Mouse (Mus musculus) spleen, postnatal 36 days (tissue): Measurements from ENCODE around the gene Ppfibp1.
A peak's percentile ranks its signal among the peaks of the same experiment; 100 is the strongest.

ENCODE experiments used
- DNase-seq, 2 experiments: peaks; one replicate each; pipeline ENCODE4 v3.0.0; 2022; ENCODE audit warnings: low spot score in 2 of 2, mixed read lengths in 1 of 2

Gene Ppfibp1

DNA sequence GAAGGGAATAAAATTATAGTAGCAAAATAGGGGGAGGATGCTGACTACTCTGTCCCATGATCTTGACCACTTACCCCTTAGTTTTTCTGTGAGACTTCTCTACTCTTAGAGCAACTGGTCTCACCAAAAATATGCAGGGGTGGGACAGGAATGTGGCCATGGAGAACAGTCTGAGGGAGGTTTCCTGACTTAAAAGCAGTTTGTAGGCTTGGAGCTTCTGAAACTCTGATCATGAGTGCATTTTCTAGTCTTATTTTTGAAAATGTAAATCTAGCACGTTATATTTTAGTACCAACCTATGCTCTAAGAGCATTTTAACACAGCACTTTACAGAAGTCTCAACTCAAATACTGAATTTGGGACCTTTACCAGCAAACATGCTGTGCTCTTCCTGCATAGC is 70.4 kb downstream of the Ppfibp1 start:
- DNase-seq, result no peak

DNA sequence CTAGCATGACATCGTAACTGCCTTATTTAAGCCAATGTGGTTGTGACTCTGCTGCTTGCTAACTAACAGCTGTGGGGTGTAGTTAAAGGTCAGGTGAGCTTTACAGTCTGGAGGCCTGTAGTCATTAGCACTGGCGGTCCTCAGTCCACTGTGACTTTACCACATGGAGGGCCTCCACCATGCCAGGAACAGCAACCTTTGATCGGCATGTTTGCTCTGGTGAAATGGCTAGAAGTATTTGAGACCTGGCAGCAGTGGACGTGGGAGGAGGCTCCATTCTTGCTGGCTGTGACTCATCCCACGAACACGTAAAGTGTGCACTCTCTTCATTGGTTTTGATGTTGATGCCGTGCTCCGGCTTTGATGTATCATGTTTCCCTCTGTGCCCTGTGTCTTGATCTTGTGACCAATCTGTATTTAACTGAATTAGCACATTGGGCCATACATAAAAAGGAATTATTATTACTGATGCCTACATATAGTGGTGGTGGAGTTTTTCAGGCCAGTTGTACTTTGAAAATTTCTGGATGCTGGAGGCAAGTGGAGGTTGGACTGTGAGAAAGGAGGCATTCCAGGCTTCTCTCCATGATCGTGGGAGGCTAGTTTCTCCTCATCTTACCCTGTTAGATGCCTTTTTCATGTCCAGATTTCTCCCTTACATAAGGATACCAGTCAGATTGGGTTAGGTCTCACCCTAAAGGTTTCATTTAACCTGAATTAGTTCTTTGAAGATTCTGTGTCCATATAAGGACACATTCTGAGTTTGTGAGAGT is 71.8 kb downstream of the Ppfibp1 start:
- DNase-seq, result no peak

DNA sequence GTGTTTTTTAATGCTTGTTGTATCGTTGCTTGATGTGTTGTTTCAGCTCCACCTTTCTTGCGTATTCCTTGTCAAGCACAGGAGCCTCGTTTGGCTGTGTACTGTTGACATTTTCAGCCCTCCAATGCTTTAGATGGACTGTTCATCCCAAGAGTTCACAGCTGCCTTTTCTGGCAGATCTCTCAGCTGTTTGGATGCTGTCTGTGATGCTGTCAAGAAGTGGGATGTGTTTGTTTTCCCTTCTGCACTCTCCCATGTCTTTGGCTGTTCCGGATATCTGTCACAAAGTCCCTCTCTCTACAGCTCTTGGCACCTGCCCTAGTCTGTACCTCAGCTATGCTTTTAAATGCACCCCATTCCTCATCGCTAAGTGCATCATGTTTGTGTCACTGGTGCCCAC is 72.7 kb downstream of the Ppfibp1 start:
- DNase-seq, result no peak

DNA sequence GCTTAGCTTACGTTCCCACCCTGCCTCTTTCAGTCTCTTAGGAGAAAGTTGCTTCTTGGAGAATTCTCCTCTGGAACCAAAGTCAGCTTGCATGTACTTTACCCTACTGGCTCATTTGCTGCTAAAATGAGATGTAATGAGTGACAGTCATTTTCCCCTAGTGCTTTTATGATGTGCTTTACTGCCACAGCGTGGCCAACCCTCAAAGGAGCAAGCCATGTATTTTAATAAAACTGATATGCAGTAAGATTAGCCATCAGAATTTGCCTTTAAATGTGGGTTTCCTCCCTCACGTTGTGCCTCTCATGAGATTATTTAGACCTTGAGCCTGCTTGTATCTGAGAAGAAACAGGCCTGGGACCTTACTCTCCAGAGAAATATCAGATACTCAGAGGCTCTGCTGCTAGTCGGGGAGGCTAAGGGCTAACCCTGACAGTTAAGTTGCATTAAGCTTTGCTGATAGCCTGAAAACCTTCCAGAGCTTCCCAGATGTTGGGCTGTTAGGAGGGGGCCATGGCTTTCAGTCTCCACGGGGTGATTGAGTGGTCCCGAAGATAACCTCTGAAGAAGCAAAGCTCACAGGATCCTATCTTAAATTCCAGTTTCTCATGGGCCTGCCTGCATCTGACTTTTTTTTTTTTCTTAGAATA is 73.7 kb downstream of the Ppfibp1 start:
- DNase-seq, result no peak

DNA sequence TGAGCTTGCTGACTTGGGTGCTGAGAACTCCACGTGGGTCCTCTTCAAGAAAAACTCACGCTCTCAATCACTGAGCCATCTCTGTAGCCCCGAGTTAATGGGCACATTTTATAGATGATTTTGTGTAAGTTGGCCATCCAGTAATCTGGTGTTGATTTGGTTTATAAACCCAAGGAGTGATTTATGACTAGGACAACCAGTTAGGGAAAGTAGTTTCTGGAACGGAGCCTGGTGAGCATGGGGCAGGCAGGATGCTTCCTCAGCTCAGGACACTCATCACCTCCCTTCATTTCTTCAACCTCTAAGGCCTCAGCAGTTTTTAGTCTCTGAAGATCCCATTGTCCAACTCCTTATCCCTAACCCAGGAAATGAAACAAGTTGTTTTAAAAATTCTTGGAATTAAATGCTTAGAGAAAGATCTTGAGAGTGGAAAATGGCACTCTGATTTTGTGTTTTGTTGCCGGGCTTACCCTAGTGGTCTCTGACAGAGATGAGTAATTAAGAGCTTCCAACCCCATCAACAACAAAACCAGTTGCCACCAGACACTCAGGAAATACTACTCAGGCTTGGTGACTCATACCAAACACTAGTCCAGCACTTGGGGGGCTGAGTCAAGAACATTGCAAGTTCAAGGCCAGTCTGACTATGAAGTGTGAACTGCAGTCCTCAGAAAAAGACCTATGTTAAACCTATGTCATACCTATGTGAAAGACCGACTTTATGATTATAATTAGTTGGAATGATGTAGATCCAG is 75.3 kb downstream of the Ppfibp1 start:
- no peak for DNase-seq

DNA sequence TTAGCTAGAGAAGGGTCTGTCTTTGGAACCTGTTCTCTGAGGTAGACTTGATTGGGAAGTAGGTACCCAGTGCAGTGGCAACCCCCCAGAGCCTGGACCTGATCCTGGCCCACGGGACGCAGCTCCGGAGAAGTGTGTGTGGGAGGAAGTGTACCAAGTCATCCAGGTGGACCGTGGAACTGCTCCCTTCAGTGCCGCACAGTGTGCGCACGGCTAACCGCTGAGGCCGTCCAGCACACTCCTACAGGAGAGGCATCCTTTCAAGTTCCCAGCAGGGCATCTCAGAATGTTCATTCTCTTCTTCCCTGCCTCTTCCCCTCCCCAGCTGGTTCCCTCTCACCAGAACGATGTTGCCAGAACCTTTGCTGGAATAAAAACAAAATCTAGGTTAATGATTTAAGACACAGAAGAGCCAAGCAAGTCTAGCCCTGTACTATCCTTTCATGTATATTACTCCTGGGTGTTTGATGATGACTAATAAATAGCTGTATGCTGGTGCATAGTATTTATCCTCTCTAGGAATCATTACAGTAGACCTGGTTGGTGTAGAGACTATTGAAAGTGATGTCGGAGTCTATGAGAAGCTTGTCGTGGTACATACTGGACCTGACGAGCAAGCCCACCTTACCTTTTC is 77.0 kb downstream of the Ppfibp1 start:
- no peak for DNase-seq

DNA sequence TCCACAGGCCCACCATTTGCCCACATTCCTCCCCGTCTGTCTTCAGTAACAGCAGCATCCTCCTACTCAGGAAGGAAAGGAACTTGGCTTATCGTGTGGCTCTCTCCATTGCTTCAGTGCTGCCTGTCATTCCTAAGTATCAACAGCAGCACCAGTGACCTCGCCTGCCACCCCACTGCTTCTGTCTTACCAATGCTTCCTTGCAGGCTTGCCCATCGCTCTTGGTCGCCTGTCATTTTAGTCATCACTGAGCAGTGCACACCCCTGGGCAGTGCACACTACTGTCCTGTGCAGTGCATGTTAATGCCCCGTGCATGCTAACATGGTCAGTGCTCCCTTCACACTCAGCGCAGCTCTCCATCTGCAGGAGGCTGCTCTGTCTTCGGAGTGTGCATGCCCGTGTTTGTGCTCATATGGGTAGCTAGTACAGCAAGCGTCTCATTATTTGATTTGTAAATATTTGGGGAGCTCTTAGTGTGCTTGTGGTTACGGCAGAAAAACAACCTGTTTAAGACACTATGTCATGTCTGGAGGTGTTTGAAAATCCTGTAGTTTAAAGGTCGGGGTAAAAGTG is 78.2 kb downstream of the Ppfibp1 start:
- DNase-seq, result no peak

DNA sequence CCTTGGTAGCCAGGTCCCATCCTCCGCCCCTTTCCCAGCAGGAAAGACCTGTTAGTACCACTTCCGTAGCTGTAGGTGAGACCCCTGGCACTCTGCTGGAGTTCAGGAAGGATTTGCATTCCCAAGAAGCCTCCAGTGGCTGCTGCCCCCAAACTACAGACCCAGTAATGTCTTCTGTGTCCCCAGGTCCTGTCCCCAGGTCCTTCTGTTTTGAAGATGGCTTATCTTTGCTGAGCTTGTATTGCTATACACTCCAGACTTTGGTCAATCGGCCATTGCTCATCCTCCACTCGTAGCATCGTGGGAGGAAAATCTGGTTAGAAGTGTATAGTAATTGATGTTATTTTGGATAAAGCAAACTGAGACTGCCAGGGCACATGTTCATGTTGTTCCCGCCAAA is 79.5 kb downstream of the Ppfibp1 start:
- no peak for DNase-seq

DNA sequence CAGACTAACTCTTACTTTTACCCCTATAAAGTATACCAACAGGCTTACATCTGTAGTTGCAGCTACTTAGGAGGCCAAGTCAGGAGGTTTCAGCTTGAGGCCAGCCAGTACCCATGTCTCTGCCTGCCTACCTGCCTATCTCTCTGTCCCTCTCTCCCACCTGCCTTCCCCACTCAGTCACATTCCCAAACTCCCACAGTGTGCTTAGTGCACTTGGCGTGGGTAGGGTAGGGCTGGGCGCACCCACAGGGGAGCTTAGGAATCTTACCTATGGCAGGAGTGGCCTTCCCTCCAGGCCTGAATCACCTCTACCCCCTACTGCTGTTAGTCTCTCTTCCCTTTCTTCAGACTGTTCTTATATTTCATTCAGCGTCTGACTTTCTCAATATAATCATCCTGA is 82.5 kb downstream of the Ppfibp1 start:
- DNase-seq, result no peak

DNA sequence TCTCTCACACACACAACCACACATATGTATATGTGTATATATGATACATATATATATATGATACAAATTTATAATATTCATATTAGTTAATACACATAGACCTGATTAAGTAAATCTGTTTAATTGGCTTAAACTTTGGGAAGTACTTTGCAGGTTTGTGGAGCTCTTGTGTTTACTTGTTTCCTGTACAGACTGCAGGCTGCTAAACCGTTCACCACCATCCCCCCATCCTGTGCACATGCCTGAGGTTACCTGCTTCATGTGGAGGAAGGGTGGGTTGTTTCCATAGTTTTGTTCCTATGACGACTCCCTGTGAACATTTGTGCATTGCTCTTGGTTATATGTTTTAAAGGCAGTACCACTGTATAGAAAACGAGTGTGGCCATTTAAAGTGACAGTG is 83.1 kb downstream of the Ppfibp1 start:
- DNase-seq, result no peak

DNA sequence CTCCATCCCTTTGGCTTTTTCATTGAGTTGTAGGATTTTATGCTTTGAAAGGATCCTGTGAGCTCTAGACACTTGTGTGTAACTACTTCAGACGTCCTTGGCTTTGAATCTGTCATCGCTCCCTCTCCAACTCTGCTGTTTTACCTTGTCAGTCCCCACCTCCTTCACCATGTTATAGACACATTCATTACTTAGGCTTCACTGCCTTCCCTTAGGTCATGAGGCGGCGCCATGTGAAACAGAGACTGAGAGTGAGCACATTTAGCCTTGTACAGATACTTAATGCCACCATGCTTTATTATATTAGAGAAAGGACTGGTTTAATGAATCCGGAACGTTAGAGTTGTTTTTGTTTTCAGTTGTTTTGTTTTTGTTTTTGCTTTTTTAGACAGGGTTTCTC is 83.7 kb downstream of the Ppfibp1 start:
- no peak for DNase-seq

DNA sequence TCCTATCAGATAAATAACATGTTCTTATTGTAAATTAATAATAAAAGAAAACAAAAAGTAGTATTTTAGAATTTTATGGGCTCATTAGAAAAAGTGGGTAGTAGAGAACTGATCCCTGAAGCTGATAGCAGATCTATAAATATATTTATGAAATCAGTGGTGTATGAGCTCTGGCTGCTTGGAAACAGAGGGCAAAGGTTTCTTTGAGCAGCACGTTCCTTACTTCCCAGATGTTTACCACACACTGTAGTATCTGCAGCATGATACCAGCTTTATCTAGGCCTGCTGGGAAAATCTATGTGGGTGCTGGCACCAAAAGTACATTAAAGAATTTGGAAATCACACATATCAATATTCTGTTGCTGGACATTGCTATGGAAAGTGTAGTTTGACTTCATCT is 84.5 kb downstream of the Ppfibp1 start:
- DNase-seq, result no peak

DNA sequence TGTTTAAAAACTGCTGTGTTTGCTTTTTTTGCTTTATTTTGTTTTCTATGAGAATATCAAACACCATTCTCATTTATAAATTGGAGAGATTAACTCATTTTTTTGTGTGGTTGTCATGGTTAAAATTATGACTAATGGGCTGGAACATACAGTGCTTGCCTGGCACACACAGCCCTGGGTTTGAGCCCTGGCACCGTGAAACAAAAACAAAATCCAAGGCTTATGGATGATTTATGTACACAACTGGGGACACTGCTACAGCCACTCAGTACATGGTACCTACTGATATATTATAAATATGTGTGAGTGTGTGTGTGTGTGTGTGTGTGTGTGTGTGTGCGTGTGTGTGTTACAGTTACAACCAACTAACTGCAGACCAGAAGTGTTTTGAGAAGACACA is 85.1 kb downstream of the Ppfibp1 start:
- DNase-seq, result no peak

DNA sequence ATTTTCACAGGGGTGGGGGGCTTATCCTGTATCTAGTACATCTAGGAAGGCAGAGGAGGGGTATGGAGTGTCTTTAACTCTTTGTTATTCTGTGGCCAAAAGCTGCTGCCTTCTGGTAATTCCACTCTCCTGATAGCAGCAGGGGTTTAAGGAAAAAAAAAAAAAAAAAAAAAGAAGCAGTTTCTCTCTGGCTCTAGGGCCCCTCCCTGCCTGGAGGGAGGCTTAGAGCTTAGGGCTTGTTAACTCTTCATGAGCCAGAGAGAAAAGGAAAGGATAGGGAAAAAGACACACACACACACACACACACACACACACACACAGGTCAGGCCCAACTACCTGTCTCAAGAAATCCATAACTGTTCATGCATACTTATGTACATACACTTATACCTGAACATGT is 85.5 kb downstream of the Ppfibp1 start:
- no peak for DNase-seq

DNA sequence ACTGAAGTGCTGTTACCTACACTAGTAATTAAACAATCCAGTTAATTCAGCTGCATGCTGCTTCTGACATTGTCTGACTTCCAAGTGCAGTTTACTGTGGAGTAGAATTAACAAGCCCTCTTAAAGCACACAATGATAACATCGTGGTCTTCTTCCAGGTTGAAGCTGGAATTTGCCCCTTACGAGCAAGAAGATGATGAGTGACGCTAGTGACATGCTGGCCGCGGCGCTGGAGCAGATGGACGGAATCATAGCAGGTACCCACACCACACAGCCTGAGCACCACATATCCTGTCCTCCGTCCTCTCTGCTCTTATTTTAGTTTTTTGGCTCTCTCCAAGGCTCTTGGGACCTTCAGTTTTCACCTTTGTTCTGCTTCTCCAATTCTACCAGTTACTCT is 88.2 kb downstream of the Ppfibp1 start:
- DNase-seq, result no peak

DNA sequence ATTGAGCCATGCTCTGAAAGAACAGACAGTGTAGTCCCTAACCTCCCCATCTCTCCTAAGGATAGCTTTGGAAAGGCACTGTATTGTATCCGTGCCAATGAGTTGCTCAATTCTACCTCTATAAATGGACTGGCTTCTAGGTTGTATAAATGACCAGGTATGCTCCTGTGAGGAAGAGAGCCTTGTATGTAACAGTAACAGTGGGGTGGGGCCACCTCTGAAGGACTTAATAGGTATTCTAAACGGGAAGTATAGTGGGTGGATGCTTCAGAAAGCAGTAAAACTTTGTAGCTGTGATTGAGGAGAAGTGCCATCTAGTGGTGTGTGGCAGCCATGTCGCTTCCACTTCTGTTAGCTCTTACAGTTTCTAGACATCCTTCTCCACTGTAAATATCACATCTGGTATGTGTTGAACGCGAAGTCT is 90.4 kb downstream of the Ppfibp1 start:
- DNase-seq, result no peak

DNA sequence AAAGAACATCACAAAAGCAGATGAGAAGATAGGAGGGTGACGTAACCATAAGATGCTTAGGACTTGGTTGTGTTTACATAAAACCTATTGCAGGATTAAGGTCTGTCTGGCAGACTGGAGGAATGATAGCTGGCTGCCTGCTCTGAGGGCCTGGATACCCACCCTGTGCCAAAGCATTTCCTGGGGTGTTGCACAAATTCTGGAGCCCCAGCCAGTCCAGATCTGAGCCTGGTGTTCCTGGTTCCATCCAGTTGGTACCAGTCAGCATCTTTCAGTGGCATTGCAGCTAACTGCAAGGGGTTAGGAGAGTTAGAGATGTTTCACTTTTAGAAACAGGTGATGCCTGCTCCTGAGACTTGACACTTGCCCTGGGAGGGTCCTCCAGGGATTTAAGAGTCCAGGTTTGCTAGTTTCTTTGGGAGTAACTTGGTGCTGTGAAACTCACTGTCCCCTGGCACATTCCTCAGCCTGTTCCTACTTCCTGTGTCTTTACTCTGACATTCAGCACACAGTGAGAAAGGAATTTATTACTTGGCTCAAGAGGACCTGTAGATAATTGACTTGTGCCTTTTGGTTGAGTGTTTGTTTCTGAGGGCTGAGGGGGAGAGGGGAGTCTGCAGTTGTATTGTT is 90.9 kb downstream of the Ppfibp1 start:
- no peak for DNase-seq

DNA sequence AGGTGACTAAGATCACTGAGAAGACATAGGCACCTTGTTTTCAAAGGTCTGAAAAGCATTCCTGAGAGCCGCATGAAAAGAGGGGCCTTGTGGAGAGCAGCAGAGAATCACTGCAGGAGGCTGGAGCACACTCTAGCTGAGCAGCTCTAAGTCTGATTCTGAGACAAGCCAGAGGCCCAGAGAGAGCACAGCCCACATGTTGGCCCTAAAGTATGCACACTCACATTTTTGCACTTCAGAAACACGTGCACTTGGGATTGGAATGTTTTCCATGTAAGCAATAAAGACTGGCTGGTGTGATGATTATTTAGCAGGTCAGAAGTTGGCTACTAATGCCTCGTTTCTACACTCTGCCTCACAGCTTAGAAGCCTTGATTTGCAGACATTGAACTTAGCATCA is 91.7 kb downstream of the Ppfibp1 start:
- no peak for DNase-seq

DNA sequence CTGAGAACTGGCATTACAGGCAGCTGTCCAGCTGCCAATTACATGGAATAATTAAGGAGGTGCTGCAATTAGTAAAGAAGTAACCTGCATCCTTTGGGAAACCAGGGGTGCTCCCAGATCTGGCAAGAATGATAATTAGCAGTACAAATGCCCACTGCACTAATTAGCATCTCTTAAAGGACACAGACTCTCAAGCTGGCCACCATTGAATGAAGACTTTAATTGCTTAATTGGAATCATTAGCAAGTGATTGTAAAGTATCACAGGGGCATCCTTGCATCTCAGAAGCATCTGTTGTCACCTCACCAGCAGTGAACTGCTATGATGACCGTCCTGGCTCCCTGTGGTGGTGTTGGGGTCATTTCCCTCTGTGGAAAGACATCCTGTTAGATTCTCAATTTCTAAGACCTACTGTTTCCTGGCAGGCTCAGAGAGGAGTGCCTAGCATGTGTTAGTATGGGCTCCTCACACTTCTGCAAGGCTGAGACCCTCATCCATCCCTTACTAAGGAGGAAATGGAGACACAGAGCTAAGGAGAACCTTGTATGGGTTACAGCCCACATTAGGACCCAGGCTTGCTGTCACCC is 93.1 kb downstream of the Ppfibp1 start:
- DNase-seq, result no peak

DNA sequence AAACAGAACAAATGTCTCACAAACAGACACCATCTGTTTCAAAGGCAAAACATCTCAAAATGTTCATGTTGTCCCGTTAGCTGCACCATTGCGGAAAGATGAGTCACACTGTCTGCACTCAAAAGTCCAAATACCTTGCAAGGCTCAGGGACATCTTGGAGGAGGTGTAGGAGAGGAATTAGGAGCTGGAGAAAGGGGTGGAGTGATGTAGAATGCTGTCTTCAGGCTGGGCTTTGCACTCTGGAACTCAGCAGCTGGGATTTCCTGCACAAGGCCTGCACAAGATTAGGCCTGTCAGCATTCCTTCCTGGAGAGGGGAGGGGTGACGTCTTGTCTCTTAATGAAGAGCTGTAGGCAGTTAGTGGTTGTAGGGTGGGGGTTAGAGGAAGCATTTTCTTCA is 96.3 kb downstream of the Ppfibp1 start:
- DNase-seq, result no peak

DNA sequence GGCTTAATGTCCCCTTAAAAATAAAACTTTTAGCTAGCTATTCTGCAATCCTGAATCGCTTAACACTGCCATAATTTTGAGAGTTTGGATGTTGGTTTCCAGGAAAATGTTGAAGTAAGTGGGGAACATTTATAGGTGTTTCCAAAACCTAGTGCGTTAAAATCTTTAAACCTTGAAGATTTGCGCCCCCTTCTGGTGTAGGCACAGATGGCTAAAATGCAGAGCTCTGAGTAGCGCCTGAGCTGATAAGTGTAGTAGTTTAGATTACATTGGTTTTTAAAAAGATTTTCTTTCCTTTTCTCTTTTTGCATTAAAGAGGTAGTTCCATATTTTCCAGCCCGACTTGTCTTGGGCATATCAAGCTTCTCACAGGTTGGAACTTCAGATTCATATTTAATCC is 105.9 kb downstream of the Ppfibp1 start:
- DNase-seq, result peak; percentile 5 to 8
